Mouse (Mus musculus): ENCODE data around the gene Nol6.
A peak's percentile ranks its signal among the peaks of the same experiment; 100 is the strongest.

Nol6 gene

GRCm38 (mm10) chr4:41124180-41124951 is at the start of gene Nol6:
Gene Nol6 (minus strand): TSS chr4:41124455.
- peak; percentile 98 for DNase-seq (ENCODE audit: low read depth, low spot score)

- DNase-seq (ENCODE audit: low read depth, low spot score): no peak
Observed at GRCm38 (mm10) chr4:41170970-41171369, 46.7 kb upstream of the Nol6 start.

GRCm38 (mm10) chr4:41165693-41166475 is 41.6 kb upstream of the Nol6 start:
- DNase-seq (ENCODE audit: low read depth, low spot score): peak; percentile 42

DNA sequence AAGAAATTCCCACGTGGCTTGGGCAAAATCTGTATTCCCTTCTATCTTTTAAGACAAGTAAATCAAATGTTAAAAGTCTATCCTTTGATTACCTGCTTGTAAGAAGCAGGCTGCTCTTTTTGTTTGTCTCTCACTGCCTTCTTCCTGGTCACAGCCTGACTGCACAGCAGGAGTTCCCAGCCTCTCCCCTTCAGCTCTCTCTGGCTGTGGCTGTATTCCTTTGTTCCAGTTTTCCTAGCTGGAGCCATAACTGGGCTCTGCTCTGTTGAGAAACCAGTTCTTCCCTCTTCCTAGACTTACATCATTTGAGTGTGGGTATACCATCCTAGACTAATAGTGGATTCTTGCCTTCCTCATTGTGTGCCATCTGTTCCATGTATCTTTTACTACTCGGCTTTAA is 40.7 kb upstream of the Nol6 start:
- no peak for DNase-seq (ENCODE audit: low read depth, low spot score)

GRCm38 (mm10) chr4:41161232-41161631 is 37.0 kb upstream of the Nol6 start:
- DNase-seq (ENCODE audit: low read depth, low spot score): no peak

GRCm38 (mm10) chr4:41158251-41158650 is 34.0 kb upstream of the Nol6 start:
- DNase-seq (ENCODE audit: low read depth, low spot score): no peak

DNA sequence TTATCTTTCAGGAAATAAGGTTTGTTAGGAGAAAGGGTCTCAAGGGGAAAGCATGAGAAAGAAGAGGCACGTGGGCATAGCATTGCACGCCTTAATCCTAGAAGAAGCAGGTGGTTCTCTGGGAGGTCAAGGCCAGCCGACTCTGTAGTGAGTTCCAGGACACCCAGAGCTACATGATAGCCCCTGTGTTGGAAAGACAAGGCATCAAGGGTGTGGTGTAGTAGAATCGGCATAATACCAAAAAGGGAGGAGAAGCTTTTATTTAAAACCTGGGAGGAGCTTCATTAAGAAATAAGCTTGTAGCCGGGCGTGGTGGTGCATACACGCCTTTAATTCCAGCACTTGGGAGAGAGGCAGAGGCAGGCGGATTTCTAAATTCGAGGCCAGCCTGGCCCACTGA is 32.7 kb upstream of the Nol6 start:
- no peak for DNase-seq (ENCODE audit: low read depth, low spot score)

DNA sequence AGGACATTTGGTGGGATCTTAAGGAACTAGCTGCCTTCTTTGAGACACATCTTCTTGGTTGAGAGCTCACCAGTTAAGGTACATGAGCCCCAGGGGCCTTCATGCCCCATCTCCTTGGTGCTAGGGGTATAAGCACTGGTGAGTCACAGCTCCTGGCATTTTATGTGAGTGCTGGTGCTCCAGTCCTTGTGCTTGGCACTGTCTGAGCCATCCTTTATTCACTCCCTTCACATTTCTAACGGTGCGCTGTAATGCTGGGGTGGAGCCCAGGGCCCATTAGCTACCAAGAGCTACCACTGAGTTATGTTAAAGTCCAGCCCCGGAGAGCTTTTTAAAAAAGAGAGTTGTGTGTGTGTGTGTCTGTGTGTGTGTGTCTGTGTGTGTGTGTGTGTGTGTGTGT is 28.9 kb upstream of the Nol6 start:
- no peak for DNase-seq (ENCODE audit: low read depth, low spot score)

DNA sequence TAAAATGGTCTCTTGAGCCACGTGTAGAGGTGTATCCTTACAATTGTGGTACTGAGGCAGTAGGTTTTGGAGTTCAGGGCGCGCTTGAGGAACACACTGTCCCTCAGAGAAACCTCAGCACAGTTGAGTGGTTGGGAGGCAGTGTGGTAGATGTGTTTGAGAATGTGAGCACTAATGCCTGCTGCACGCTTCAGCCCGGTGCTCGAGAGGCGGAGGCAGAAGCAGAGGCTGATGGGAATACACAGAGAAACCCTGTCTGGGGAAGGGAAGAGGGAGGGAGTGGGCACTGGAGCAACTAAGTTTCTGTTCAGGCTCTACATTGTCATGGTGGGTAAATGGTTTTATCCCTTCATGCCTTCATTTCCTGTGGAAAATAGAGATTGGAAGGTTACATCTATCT is 26.9 kb upstream of the Nol6 start:
- no peak for DNase-seq (ENCODE audit: low read depth, low spot score)

GRCm38 (mm10) chr4:41149891-41150290 is 25.6 kb upstream of the Nol6 start:
- no peak for DNase-seq (ENCODE audit: low read depth, low spot score)

- no peak for DNase-seq (ENCODE audit: low read depth, low spot score)
Observed at GRCm38 (mm10) chr4:41142601-41143000, 18.3 kb upstream of the Nol6 start.

- no peak for DNase-seq (ENCODE audit: low read depth, low spot score)
Observed at GRCm38 (mm10) chr4:41140174-41140875, 16.1 kb upstream of the Nol6 start.

GRCm38 (mm10) chr4:41136811-41137210 is 12.6 kb upstream of the Nol6 start:
- DNase-seq (ENCODE audit: low read depth, low spot score): no peak

GRCm38 (mm10) chr4:41136454-41136805 is 12.2 kb upstream of the Nol6 start:
- peak; percentile 49 for DNase-seq (ENCODE audit: low read depth, low spot score)

- DNase-seq (ENCODE audit: low read depth, low spot score): peak; percentile 45
Observed at GRCm38 (mm10) chr4:41135711-41136453, 11.6 kb upstream of the Nol6 start, which contains the start of gene Ube2r2. Gene Ube2r2 (plus strand): TSS chr4:41135743.

DNA sequence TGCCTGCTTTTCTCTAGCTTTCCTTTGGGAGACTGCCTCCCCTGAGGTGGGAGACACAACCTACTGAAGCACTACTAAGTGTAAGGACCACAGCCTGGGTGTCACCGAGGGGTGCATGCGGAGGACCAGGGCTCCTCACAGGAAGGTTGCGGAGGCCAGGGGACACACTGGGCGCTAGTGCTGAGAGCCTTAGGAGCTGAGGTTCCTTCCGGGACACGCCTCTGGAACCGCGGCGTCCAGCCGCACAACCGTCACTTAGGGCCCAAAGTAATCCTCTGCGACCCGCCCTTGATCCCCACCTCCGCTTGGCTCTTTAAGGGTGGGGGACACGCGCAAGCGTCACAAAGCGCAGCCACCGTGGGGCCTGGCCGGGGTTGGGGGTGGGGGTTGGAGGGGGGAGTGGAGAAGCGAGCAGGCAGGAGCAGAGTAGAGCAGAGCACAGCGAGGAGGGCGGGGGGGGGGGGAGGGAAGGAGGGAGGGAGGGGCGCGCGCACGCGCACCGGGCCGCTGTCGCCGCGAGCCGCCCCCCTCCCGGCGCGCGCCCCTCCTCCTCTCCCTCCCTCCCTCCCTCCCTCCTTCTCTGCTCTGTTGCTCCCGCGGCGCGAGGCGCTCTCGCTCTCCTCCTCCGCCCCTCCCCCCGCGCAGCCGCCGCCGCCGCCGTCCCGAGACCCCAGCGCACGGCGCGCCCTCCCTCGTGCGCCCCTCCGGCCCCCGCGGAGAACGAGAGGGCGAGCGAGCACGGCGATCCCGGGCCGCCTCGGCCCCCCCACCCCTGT is 10.9 kb upstream of the Nol6 start:
- DNase-seq (ENCODE audit: low read depth, low spot score): peak; percentile 83

- no peak for DNase-seq (ENCODE audit: low read depth, low spot score)
Observed at GRCm38 (mm10) chr4:41133529-41134291, 9.5 kb upstream of the Nol6 start.

GRCm38 (mm10) chr4:41132471-41132870 is 8.2 kb upstream of the Nol6 start:
- no peak for DNase-seq (ENCODE audit: low read depth, low spot score)

GRCm38 (mm10) chr4:41129836-41130235 is 5.6 kb upstream of the Nol6 start:
- no peak for DNase-seq (ENCODE audit: low read depth, low spot score)

DNA sequence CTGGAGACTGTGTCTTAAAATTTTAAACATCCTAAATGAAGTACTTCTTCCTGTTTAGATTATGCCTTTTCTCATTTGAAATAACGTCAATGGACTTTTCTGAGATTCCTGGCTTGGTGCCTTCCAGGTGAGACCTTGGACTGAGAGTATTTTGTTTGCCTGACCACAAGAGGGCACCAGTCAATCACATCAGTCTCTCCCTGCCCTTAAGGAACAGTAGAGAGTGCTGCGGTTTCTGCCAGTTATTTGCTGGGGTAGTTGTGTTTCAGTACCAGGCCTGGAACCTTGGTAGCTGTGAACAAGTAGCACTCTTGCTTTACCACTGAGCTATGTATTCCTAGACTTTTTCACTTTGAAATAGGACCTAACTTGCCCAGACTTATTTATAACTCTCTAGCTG is 5.2 kb upstream of the Nol6 start:
- DNase-seq (ENCODE audit: low read depth, low spot score): peak; percentile 75

All from skeletal muscle tissue, adult 2 months (tissue).